Mouse (Mus musculus) embryo, embryonic 10.5 days (tissue): ENCODE data around the gene Col23a1.
"Not testable (repeated sequence)": the region's sequence is repeated elsewhere in the genome, so short reads cannot be mapped to it uniquely, and the experiment has no call there.

Experiments used
- DNase-seq: peaks from one replicate; pipeline ENCODE4 v3.0.0-alpha.2; 2015; ENCODE audit warnings: low spot score

Col23a1 gene

DNA sequence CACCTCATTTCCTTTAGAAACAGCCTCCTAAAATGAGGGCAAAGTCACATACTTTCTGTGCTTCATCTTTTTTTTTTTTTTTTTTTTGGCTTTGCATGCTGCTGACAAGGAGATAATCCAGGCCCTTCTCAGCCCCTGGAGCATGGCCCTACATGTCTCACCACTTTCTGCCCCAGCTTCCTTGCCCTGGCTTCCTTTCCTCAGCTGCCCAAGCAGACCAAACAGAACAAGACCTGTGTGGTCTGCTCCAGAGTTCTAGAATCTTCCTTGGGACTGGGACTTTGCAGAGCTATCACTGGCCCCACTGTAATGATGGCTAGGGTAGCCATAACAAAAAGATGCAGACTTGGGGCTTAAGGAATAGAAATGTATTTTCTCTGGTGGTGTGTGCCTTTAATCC is 300.3 kb downstream of the Col23a1 start:
- no peak for DNase-seq

DNA sequence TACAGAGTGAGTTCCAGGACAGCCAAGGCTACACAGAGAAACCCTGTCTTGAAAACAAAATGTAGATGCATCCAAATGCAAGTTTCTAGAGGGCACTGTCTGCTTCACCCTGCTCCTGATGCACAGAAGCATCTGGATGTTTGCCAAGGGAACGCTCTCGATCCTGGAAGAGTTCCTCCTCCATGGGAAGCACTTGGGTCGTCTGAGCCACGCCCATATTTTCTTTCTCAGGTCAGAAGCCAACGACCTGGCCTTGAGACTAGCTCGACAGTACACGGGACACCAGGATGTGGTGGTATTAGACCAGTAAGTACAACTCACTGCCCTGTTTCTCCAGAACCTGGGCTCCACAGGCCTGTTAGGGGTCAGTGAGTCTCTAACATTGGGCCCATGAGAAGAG is 301.4 kb downstream of the Col23a1 start:
- DNase-seq, result no peak

- no peak for DNase-seq
Observed at GRCm38 (mm10) chr11:51591915-51592314, 302.2 kb downstream of the Col23a1 start.

GRCm38 (mm10) chr11:51593368-51593767 is 303.6 kb downstream of the Col23a1 start:
- DNase-seq, result no peak

GRCm38 (mm10) chr11:51593849-51594248 is 304.1 kb downstream of the Col23a1 start:
- no peak for DNase-seq

DNA sequence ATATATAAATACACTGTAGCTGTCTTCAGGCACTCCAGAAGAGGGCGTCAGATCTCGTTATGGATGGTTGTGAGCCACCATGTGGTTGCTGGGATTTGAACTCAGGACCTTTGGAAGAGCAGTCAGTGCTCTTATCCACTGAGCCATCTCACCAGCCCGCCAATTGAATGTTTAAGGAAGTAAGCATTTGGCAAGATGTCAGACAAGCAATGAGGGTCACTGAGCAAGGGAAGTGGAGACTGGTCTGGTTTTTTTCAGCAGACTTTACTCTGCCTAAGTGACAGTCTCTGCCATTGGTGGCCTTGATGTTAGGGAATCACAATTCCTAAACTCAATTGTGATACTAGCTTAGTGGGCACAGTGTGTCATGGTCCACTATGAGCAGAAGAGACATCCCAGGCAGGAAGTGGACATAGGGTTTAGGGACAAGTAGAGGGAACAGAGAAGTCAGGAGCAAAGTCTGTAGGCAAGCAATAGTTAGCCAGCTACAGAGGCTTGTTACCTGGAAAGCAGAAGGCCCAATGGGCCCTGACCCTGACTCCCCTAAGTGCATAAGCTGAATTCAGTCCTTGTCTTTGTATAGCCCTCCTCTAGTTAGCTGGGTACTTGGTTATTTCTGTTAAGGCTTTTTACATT is 305.1 kb downstream of the Col23a1 start:
- no peak for DNase-seq

GRCm38 (mm10) chr11:51595459-51596083 is 305.9 kb downstream of the Col23a1 start:
- no peak for DNase-seq

- no peak for DNase-seq
Observed at GRCm38 (mm10) chr11:51597553-51597952, 307.8 kb downstream of the Col23a1 start.

DNA sequence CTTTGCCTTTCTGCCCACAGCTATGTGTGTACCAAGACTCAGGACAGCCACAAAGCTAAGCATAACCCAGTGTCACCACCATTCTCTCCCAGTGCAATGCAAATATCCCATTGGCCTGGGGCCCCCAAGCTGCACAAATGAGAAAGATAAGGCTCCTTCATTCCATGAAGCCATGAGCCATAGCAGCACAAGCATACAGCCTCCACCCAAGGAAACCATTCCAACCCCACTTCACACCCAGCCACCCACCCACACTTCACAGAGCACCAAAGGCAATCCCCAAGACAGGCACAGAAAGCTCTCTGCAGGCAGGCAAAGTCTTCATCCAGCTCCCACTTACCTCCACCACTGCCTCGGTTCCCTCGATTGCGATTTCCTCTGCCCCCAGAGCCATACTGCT is 312.5 kb downstream of the Col23a1 start:
- DNase-seq, result no peak

GRCm38 (mm10) chr11:51605602-51606446 is 316.1 kb downstream of the Col23a1 start:
- peak; percentile 83 for DNase-seq

DNA sequence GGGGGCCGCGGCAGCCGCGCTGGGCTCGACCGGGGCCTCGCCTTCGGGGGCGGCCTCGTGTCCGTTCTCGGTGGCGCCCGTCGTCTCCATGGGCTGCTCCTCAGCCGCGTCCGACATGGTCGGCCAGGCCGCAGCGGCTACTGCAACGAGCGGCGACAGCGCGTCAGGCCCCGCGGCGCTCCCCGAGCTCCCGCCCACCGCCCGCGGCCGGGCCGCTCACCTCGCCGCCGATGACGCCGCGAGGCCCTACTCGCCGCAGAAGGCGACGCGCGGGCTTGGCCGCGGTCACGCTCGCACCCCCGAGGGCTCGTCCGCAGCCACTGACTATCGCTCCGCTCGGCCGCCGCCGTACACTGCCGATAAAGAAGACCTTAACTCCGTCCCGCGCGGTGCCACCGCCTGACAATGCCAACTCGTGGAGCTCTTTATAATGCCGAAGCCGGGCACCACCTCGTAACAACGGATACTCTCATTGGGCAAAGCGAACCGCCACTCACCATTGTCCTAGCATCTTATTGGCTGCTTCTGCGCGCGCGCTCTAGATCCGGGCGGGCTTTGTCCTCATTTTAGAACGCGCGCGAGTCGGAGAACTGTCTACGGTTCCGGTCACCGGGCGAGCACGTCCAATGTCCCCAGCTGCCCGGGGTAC is 316.9 kb downstream of the Col23a1 start, which contains the start of gene Hnrnpab:
Gene Hnrnpab (minus strand): TSS at position 401 of the 649 bp plus-strand sequence.
- peak; percentile 99 for DNase-seq

GRCm38 (mm10) chr11:51607096-51607738 is 317.5 kb downstream of the Col23a1 start:
- DNase-seq, result no peak

- no peak for DNase-seq
Observed at GRCm38 (mm10) chr11:51609266-51609909, 319.7 kb downstream of the Col23a1 start.

- not testable (repeated sequence) for DNase-seq
Observed at GRCm38 (mm10) chr11:51609940-51610339, 320.2 kb downstream of the Col23a1 start.

GRCm38 (mm10) chr11:51614256-51614655 is 324.5 kb downstream of the Col23a1 start:
- DNase-seq, result no peak

DNA sequence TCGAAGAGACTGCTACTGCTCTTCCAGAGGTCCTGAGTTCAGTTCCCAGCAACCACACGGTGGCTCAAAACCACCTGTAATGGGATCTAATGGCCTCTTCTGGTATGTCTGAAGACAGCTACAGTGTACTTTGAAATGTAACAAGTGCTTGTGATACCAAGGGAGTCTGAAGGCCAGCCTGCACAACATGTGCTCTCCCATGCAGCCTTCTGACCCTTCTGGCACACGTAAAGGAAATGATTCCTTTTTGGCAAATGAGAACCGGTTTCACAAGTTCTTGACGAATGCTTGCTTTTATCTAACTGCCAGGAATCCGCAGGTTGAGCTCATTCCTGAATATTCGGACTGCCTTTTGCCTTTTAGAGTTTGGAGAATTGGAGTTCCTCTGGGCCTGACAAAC is 325.4 kb downstream of the Col23a1 start:
- DNase-seq, result no peak

- peak; percentile 88 for DNase-seq
Observed at GRCm38 (mm10) chr11:51615601-51616000, 325.9 kb downstream of the Col23a1 start.

GRCm38 (mm10) chr11:51616113-51616512 is 326.4 kb downstream of the Col23a1 start:
- not testable (repeated sequence) for DNase-seq

DNA sequence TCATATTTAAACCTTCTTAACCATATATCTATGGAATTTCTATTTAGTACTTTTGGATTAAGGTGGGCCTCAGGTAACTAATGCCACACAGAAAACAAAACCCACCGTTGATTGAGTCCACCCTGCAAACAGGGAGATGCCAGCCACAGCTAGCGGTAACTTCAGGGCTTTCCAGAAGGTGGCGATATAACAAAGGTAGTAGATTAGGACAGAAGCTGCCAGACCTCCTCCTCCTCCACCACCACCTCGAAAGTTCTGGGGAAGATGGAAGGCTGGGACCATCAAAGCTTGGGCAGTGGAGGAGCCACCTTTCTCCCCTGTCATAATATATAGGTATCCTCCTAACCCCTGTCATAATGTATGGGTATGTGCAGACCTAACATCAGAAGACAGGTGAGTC is 328.0 kb downstream of the Col23a1 start:
- DNase-seq, result peak; percentile 84

DNA sequence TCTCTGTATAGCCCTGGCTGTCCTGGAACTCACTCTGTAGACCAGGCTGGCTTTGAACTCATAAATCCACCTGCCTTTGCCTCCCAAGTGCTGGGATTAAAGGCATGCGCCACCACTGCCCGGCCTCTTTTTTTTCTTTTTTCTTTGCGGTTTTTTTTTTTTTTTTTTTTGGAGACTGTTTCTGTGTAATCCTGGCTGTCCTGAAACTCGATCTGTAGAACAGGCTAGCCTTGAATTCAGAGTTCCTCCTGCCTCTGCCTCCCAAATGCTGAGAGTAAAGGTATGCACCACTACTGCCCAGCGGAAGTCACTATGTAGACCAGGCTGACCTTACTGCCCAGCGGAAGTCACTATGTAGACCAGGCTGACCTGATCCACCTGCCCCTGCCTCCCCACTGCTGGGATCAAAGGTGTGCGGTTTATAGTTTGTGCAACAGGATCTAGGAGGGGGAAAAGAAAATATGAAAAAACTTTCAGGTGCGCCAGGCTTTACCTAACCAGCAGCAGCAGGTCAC is 329.2 kb downstream of the Col23a1 start:
- no peak for DNase-seq
